Mouse (Mus musculus) frontal cortex, postnatal 36 days (tissue): ENCODE results near the gene Stxbp5.

Experiments
- DNase-seq, 2 experiments: peaks; one replicate each; pipeline ENCODE4 v3.0.0; 2022; ENCODE audit warnings: low spot score in 2 of 2

Gene Stxbp5

GRCm38 (mm10) chr10:9754893-9755541 lies 145.9 kb downstream of the Stxbp5 start:
- peak; percentile 54 to 89 for DNase-seq

DNA sequence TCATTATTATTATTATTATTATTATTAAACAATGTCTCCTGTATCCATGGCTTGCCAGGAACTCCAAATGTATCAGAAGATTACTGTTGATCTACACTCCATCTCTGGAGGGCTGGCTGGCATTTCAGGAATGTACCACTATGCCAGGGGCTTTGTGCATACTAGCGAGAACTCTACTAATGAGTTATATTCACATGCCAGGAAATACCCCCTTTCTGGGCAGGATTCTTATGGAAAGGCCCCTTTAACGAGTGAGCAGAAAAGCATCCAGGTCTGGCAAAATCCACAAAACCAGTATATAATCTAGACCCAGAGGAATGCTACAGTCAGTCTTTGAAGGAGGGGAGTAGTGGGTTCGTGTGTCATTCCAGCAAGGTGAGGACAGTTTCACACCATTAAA lies 167.0 kb downstream of the Stxbp5 start:
- DNase-seq = no peak

DNA sequence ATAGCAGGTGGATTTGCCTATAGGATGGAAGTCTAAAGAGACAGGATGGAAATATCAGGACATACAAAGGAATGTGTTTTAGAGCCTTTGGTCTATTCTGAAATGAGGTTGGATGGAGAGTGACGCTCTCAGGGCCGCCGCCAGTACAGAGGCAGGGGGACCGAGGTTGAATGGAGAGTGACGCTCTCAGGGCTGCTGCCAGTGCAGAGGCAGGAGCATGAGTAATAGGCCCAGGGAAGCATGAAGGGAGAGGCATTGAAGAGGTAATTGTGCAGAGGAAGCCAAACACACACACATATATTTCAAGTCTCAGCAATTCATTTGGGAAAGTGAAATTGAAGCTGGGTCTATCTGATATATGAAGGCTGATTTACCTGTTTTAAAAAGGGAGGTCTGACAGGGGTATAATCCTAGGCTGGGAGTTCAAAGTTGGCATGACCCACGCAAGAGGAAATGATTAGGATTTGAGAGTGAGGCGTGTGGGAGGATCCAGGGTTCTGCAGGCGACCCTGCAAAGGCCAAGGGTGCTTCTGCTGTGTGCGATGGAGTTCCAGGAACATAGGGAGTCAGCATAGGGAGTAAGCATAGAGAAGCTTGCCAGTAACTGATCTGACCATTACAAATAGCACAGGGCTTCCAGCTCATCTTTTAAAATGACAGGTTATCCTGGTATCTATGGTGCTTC lies 168.7 kb downstream of the Stxbp5 start:
- no peak for DNase-seq

DNA sequence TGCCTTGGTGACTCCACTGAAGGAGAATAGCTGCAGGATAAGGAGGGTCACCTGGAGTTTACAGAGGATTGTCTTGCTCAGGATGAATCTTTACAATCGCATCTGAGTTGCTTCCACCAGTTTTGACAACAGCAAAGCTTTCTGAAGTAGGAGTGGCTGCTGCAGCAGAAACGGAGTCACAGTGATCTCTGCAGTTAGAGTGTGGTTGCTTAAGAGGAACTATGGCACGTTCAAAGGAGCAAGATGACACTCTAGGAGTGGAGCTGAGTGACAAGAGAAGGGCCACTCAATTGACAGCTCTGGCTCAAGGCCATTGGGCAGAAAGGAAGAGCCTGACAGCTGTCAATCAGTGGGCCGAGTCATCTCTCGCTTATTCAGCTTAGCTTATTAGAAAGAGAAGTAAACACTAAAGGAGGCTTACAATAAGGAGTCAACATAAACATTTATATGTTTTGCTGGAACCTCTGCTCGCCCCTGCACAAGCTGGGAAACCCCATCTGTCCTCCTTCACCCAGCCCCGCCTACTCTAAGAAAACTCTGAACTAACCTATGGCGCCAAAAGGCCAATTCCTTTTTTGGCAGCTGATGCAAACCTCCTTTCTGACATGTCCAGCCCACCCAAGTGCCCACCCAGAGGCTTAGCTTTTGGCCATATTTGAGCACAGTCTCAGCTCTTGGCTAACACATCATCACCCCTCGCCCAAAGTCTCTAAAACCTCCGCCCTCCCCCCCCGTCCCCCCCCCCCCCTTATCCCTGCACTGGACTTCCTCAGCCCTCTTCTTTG lies 178.2 kb downstream of the Stxbp5 start:
- DNase-seq = no peak

GRCm38 (mm10) chr10:9720027-9720426 lies 180.9 kb downstream of the Stxbp5 start:
- no peak for DNase-seq

- DNase-seq = no peak
Measured at GRCm38 (mm10) chr10:9718086-9718485, 182.8 kb downstream of the Stxbp5 start.
